Mouse (Mus musculus) megakaryocyte, adult 5-6 weeks (primary cell): ENCODE measurements around the gene Runx1. TPM values are rescaled to one million over a fixed set of nuclear protein-coding genes. Genes with fewer than 3 reads are reported as not detected.

Experiments used
- ATAC-seq: 2 replicates; pipeline ENCODE4 v1.8.0; 2016; ENCODE audit warnings: mild to moderate bottlenecking, inconsistent platforms; ENCODE audit not compliant: poor library complexity, severe bottlenecking
- total RNA-seq, 2 experiments: library from RNA; stranded (forward) in 1 of 2; stranded (reverse) in 1 of 2; fragments of 153-499, 151-499 nt in 1 of 2; fragments of 221-1000, 200-1000 nt in 1 of 2; gene quantifications; 2 replicates each; pipeline versions ENCODE4 v1.2.3 to v1.2.4; 2015 to 2017

Runx1 gene
- total RNA-seq, 2 experiments from 2014 or later, result 44.7 to 112 TPM

DNA sequence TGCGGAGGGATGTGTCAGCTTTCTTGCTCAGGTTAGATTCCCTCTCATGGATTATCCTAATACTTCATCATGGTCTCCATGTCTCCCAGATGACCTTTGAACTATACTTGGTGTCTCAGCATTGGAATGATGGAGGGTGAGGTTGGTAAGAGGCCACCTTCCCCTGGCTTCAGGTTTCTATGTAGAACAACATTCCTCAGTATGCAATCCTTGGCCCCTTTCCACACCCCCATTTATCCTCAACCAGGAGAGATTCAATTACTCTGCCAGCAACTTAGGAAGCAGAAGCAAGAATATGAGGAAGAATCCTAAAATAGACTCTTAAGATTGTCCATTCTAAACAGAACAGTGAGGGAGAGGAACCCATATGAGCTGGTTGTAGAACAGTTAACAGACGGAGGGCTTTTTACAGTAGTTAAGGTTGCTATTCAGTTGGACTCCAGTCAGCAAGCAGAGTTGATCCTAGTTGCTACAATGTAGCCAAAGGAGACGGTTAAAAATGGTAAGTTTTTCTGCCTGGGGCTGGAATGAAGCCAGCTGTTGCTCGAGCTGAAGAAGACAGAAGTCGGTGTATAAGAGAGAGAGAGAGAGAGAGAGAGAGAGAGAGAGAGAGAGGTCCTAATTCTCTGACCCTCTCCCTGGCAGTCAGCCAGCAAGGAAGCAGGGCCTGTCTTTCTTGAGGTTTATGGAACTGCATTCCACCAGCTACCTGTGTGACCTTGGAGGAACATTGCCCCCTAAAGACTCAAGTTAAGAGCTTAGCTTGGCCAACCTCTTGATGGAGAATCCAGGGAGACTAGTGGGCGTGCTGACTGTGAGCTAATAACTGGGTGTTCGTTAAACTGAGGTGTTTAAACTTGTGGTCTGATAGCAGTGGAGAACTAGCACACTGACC lies 120.1 kb downstream of the Runx1 start:
- no peak for ATAC-seq

DNA sequence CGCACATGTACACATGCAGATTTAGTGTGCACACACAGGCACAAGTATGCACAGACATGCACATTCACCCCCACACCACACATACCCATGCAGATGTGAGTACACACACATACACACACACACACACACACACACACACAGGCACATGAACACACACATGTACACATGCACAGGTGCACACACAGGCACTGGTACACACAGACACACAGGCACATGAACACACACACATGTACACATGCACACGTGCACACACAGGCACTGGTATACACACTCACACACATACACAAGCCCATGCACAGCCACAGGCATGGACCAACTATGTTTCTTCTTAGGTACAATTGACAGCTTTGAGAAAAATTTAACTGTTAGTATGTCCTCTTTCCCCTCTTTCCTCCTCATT lies 122.1 kb downstream of the Runx1 start:
- no peak for ATAC-seq

DNA sequence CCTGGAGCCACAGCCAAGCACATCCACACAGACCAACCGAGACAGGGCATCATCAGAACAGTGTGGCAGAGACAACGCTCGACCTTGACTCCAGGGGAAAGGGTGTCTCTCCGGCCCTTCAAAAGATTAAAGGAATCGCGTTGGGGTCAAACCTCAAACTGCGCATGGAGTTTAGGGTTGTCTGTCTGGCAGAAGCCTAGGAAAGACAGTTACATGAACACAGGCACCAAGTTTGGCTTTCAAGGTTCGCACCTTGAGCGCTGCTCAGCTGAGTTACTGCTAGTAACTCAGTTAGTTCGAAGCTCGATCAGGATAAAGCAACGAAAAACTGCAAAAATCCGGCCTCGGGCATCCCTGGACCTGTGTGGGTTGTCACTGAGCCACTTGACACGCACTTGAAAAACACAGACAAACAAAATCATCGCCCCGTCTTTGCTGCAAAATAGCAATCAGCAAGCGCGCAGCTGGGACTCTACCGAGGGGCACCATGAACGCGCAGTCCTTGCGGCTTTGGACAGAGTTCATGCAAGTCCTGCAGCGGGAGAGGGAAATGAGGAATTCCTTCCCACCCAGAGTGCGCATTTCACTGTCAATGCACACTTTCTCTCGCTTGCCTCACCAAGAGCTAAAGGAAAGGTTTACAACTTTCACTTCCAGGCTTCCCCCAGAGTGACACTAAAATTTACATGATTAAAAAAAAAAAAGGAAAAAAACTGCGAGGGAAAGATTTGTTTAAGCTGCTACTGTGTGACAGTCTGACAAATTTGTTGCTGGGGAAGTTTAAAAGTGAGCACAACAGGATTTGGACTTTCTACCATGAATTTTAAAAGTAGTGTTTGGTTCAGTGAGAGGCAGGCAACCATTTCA lies 126.2 kb downstream of the Runx1 start:
- ATAC-seq, result no peak

DNA sequence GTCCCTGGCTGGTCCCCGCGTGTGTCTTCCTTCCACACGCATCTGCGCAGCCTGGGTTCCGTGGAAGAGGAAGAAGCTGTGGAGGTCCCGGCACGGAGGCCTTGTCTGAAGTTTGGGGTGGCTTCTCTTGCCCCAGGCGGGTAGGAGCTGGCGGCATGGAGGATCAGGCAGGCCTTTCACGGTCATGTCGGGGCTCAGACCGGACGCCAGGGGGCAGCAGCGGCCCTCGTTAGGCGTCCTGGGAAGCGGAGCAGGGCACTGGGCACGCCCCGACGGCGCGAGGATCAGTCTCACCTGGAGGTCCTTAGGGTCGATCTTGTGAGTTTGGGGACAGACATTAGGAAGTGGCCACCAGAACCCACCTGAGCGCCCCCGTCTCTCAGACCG lies 127.3 kb downstream of the Runx1 start:
- ATAC-seq, result peak; percentile 76

DNA sequence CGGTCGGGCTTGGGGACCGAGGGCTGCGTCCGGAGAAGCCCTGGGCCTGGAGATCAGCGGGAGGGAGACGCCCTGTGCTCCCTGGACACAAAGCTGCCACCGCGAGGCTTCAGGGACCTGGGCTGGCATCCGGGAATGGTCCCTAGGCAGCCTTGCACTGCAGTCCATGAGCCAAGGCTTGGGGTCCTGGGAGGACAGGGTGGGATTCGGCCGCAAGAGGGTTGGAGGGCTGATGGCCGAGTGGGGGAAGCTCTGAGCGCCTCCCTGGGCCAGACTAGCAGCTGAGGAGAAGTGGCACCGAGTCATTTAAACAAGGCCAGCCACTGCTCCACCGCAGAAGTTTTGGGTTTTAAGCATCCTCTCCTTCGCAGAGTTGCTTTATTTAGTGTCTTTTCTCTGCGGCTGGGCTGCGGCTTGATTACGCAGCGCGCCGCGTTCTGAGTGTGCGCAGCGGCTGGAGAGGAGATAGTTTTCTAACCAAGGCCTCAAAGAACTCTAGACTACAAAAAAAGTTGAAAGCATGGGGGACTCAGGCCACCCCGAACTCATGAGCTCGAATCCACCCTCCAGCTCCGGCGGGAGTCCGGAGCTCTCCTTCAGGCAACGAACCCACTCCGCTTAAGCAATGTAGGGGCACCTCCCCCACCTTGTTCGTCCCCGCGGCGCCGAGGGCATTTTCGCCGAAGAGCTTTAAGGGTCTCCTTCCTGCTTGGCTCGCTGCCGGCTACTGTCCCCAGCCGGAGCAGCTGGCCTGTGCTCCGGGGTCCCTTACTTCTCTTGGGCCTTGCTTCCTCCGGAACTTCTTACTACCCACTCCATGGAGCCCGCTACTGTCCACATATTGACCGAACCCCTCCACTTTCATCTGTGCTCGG lies 128.0 kb downstream of the Runx1 start:
- peak; percentile 14 for ATAC-seq

DNA sequence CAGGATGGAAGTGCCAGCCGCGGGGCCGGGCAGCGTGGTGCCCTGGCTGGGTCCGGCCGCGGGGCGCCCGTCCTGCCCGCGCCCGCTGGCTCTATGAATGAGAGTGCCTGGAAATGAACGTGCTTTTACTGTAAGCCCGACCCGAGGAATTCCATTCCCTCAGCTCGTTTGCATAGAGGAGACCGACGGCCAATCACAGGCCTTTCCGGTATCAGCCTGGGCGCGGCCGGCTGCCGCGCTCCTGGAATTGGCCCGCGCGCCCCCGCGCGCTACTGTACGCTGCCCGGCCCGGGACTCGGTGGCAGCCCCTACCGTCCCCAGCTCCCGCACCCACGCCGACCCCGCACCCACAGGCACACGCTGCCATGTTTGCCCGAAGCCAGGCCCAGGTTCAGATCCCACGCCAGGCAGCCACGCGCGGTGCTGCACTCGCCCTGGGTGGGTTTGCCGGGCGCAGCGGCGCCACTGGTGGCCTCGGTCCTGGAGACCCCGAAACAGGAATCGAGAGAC lies 128.7 kb downstream of the Runx1 start:
- peak; percentile 51 for ATAC-seq

DNA sequence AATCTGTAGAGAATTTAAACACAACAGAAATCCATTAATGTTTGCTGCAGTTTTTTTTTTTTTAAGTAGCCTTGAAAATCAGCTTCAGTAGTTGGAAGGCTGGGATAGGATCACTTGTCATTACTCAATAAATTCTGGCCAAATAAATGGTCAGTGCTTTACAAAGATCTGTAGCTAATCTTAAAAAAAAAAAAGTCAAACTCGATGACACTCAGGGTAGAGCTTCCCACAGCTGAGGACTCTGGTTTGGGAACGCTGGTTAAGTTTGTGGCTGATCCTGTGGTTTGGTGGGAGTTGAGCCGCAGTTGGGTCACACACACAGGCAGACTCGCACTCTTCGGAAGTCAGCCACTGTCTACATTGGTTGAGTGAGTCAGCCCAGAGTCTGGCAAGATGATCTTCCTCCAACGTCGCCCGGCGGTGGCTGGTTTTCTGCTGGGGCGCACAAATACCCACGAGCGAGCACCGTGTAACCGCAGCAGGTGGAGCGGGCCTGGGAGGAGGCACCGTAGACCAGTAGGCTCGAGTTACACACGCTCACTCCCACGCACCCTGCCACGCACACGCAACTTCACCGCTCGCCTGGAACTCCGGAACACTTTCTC lies 129.4 kb downstream of the Runx1 start:
- peak; percentile 22 for ATAC-seq

DNA sequence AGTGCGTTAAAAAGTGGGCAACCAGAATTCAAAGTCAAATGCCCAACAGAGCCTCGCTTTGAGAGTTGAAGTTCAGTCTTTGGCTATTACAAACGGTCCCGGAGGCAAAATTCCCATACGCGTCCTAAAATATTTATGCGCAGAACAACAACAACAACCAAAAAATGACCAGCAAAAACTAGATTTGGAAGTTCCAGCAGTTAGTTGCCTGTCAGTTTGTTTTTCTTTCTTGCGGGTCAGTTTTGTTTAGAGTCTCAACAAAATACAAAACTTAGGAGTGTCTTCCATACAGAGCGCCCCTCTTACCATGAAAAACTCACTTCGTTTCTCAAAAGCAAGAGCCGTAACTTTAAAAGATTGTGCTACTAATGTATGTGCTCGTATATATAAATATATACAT lies 130.0 kb downstream of the Runx1 start:
- no peak for ATAC-seq

DNA sequence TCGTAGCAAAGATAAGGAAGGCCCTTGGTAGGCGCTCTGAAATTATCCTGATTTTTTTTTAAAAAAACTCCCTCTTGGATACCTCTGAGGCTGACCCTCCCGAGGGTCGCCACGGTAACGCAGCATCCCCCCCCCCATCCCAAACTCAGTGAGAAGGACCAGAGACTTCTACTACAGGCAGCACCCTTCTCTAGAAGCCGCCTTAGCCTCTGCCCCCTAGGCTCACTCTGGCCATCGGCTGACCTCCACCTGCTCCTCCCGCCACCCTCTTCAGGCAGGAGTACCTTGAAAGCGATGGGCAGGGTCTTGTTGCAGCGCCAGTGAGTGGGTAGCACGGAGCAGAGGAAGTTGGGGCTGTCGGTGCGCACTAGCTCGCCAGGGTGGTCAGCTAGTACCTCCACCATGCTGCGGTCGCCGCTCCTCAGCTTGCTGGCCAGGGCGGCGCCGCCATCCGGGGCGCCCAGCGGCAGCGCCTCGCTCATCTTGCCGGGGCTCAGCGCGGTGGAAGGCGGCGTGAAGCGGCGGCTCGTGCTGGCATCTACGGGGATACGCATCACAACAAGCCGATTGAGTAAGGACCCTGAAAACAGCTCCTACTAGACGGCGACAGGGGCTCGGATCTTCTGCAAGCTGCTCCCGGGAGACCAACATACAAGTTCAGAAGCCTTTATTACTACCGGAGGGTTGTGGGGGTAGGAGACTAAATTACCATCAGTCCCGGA lies 130.6 kb downstream of the Runx1 start:
- ATAC-seq, result no peak

DNA sequence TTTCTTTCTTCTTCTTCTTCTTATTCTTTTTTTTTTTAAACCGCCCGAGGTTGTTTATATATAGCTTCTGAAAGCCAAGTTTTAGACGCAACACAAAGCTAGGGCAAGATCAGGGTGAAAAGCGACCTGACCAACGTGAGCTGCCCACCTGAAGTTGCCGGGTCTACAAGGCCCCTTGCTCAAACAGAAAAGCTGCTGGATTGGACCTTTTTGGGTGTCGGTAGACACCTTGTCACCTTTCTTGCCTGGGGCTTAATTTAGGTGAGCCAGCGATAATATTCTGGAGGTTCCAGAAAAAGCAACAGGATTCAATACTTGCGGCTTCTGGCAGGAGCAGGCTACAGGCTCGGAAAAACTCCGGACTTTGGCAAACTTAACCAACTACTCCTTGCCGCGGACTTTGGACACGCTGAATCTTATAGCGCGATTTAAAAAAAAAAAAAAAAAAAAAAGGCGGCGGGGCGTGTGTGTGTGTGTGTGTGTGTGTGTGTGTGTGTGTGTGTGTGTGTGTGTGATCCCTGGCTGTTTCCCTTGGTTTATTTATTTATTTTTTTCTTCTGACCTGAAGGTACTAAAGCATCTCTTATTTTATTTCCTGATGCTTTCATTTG lies 131.3 kb downstream of the Runx1 start:
- ATAC-seq, result no peak

DNA sequence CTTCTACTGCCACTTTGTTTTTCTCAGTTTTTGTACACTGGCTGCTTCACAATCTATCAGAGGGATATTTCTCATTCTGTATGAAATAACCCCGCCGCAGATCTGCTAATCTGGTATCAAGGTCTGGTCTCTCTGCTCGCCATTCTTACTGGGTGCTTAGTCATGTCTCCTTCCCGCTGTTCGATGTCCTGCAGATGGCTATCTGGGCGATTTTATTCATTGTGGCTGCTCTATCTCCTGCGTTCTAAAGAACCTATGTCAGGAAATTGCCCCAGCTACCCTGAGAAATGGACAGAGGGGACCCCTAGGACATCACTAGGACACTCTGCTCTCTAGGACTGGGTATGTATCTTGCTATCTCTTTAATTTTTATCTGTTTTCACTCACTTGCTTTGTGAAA lies 135.2 kb downstream of the Runx1 start:
- 0 out of 2 replicates have a peak, but pooled peaks have one; percentile 13 for ATAC-seq

DNA sequence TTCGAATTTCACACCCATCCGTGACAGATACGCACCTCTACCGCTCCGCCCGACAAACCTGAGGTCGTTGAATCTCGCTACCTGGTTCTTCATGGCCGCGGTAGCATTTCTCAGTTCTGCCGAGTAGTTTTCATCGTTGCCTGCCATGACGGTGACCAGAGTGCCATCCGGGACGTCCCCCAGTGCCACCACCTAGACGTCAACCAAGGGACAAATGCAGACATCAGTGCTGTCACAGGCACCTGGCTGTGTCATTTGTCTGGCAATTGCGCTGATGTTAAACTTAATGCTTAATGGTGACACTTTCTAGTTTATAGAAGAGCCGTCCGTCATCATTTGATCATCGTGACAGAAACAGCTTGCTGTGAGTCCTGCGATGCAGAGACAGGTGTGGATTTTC lies 137.0 kb downstream of the Runx1 start:
- ATAC-seq, result no peak

DNA sequence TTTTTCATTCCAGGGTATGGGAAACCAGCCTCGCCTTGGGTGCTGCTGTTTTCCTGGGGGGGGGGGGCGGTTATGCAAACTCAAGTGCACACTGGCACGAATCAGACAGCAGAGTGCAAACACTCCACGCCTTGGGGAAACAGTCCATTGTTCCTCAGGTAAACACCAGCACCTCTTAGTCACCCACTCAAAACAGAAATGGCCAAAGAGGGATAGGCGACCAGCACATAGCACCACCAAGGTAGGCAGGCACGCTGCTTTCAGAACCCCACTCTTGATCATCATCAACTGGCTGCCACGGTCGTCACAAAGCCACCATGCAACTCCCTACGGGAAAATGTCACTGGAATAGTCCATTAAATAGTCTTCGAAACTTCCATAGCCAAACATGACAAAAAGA lies 139.0 kb downstream of the Runx1 start:
- ATAC-seq, result no peak

DNA sequence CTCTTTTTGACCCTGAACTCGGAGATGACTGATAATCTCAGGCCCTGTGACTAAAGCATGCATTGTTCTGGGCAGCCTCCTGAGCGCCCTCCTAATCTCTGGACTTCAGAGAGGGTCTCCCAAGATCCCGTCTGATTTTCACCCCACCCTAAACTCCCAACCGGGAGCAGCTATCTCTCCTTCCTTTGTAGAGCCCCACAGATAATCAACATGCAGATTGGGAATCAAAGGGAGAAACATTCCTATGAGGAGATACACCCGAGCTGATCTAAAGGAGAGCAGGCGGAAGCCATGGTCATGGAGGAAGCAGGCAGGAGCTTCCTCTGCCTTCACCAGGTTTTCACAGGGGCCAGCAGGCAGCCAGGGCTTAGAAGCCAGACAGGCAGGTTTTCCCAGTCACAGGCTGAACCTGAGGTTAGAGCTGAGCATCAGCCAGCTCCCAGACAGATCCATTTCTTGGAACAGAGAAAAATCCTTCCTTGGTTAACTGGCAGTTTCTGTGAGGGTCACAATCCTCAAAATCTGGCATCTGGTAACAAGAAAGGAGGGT lies 140.1 kb downstream of the Runx1 start:
- ATAC-seq, result no peak

DNA sequence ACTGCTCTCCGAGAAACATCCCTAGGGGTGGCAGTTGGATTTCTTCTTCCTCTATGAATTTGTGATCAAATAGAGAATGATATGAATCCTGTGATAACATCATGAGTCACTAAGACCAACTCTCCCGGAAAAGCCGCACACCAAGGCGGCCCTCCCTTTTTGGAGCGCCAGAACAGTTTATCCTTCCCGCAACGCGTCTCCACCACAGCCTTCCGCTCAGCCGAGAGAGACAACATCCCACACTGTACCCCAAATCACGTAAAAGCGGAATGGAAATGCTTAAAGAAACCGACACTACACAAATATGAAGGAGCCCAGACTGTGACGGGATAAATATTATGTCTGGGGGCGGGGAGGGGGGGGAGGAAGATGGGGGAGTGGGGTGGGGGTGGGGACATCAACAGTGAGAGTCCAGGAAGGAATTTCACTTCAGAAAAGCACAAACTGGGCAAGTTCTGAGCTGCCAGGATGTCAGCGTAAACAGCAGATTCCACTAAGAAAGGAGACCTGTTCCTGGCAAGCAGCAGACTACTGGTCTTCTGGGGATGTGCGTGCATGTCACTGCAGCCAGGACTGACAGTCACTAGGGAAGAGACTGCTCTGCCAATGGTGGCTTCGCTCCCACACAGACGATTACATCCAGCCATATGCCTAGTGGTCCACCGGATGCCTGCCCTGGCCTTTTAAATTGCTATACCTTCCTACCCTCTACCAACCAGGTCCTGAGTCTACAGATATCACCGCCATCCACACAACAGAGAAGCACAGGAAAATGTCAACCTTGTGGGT lies 141.3 kb downstream of the Runx1 start:
- ATAC-seq, result no peak

DNA sequence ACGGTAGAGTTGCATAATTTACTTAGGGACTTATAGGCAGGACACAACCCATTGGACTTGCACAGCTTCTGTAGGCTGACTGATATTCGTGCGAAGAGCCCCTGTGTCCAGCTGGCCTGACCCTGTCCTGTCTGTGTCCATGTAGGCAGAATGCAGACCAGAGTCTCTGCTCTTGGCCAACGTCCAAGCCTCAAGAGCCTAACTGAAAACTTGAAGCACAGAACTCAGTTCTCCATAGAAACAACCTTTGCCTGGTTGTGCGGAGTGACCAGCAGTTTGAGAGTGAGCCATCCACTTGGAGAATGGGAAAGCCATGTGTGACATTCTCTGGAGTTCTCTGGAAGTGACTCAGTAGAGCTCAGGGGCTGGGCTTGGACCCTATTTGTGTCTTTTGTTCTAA lies 149.3 kb downstream of the Runx1 start:
- ATAC-seq, result peak; percentile 19; the same call in 1 of the 2 replicates

DNA sequence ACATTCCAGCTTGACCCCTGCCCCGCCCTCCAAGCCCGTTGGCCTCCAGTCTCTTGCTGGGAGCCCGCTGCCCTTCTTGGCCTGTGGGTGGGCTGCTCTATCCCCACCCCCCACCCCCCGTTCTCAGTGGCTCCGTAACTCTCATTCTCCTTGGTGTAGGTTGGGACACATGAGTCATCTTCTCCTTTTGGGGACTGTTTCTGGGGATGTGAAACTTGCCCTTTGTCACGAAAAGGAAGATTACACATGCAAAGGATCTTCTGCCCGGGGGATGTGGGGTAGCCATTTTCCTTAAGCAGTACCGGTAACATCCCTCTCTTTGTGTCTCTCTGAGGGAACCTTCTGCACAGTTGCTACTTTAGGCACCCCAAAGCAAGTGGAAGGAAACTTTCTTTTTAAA lies 150.3 kb downstream of the Runx1 start:
- peak; percentile 82 for ATAC-seq

DNA sequence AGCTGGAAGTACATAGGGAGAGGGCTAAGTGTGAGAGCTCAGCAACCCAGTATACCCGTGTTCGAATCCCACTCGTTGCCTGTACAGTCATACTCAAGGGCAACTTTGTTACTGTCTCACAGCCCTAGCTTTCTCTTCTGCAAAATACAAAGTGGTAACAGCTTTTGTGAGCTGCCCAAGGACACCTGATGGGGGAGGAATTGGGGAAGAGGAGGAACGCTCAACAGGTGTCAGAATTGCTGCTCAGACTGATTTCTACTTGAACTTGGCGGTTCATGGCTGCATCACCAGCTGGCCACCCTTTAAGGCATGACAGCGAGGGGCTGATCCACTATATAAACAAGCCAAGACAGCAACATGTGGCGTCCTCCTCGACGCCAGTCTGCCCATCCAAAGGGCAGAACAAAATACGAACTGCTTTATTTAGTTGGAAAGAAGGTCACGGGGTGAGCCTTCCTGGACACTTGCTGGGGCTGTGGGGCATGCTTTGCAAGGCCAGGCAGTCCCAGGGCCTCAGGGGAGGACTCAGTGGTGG lies 151.0 kb downstream of the Runx1 start:
- ATAC-seq, result no peak
